Mouse (Mus musculus): ENCODE results near the gene Jazf1.

Gene Jazf1

GRCm38 (mm10) chr6:52921248-52921647 is 147.2 kb downstream of the Jazf1 start:
- in situ Hi-C loops (cut with MboI; ENCODE audit: unreplicated experiment in 2 of 2) = loop anchor here (5.0 kb wide), 2 partner anchors 174 to 199 kb away; no protein-coding TSS in a partner anchor

- in situ Hi-C loops (cut with MboI; ENCODE audit: unreplicated experiment in 2 of 2) = loop anchor here (5.0 kb wide), 2 partner anchors 173 to 198 kb away; no protein-coding TSS in a partner anchor
Measured at GRCm38 (mm10) chr6:52920719-52921118, 147.7 kb downstream of the Jazf1 start.

- in situ Hi-C loops (cut with MboI; ENCODE audit: unreplicated experiment in 2 of 2) = loop anchor here (5.0 to 10.0 kb wide), 6 partner anchors 72 to 667 kb away; no protein-coding TSS in a partner anchor
Measured at GRCm38 (mm10) chr6:52919442-52919841, 149.0 kb downstream of the Jazf1 start.

GRCm38 (mm10) chr6:52918980-52919379 is 149.5 kb downstream of the Jazf1 start:
- in situ Hi-C loops (cut with MboI; ENCODE audit: unreplicated experiment in 2 of 2) = loop anchor here (5.0 to 10.0 kb wide), 6 partner anchors 72 to 667 kb away; no protein-coding TSS in a partner anchor

- in situ Hi-C loops (cut with MboI; ENCODE audit: unreplicated experiment in 2 of 2) = loop anchor here (5.0 to 10.0 kb wide), 6 partner anchors 70 to 665 kb away; no protein-coding TSS in a partner anchor
Measured at GRCm38 (mm10) chr6:52917471-52917870, 151.0 kb downstream of the Jazf1 start.

GRCm38 (mm10) chr6:52916836-52917376 is 151.5 kb downstream of the Jazf1 start:
- in situ Hi-C loops (cut with MboI; ENCODE audit: unreplicated experiment in 2 of 2) = loop anchor here (5.0 to 10.0 kb wide), 6 partner anchors 70 to 665 kb away; no protein-coding TSS in a partner anchor

GRCm38 (mm10) chr6:52914921-52915320 is 153.5 kb downstream of the Jazf1 start:
- in situ Hi-C loops (cut with MboI; ENCODE audit: unreplicated experiment in 2 of 2) = loop anchor here (5.0 to 10.0 kb wide), 6 partner anchors 68 to 663 kb away; no protein-coding TSS in a partner anchor

GRCm38 (mm10) chr6:52912143-52912918 is 156.1 kb downstream of the Jazf1 start:
- in situ Hi-C loops (cut with MboI; ENCODE audit: unreplicated experiment in 2 of 2) = loop anchor here in 1 of 2 experiments (10.0 kb wide), 1 partner anchor 338 kb away; no protein-coding TSS in a partner anchor

GRCm38 (mm10) chr6:52906801-52907200 is 161.6 kb downstream of the Jazf1 start:
- in situ Hi-C loops (cut with MboI; ENCODE audit: unreplicated experiment in 2 of 2) = no loop called here

- in situ Hi-C loops (cut with MboI; ENCODE audit: unreplicated experiment in 2 of 2) = no loop called here
Measured at GRCm38 (mm10) chr6:52905100-52905499, 163.3 kb downstream of the Jazf1 start.

- in situ Hi-C loops (cut with MboI; ENCODE audit: unreplicated experiment in 2 of 2) = no loop called here
Measured at GRCm38 (mm10) chr6:52903226-52903960, 165.0 kb downstream of the Jazf1 start.

GRCm38 (mm10) chr6:52899574-52900245 is 168.7 kb downstream of the Jazf1 start:
- in situ Hi-C loops (cut with MboI; ENCODE audit: unreplicated experiment in 2 of 2) = no loop called here

- in situ Hi-C loops (cut with MboI; ENCODE audit: unreplicated experiment in 2 of 2) = no loop called here
Measured at GRCm38 (mm10) chr6:52895075-52895474, 173.4 kb downstream of the Jazf1 start.

- in situ Hi-C loops (cut with MboI; ENCODE audit: unreplicated experiment in 2 of 2) = no loop called here
Measured at GRCm38 (mm10) chr6:52894501-52894823, 174.0 kb downstream of the Jazf1 start.

GRCm38 (mm10) chr6:52893811-52894500 is 174.5 kb downstream of the Jazf1 start:
- in situ Hi-C loops (cut with MboI; ENCODE audit: unreplicated experiment in 2 of 2) = no loop called here

GRCm38 (mm10) chr6:52892978-52893377 is 175.5 kb downstream of the Jazf1 start:
- in situ Hi-C loops (cut with MboI; ENCODE audit: unreplicated experiment in 2 of 2) = no loop called here

GRCm38 (mm10) chr6:52887541-52888203 is 180.8 kb downstream of the Jazf1 start:
- in situ Hi-C loops (cut with MboI; ENCODE audit: unreplicated experiment in 2 of 2) = no loop called here

- in situ Hi-C loops (cut with MboI; ENCODE audit: unreplicated experiment in 2 of 2) = no loop called here
Measured at GRCm38 (mm10) chr6:52883773-52884172, 184.7 kb downstream of the Jazf1 start.

GRCm38 (mm10) chr6:52877176-52877575 is 191.3 kb downstream of the Jazf1 start:
- in situ Hi-C loops (cut with MboI; ENCODE audit: unreplicated experiment in 2 of 2) = no loop called here
